Mouse (Mus musculus) layer of hippocampus, postnatal 14 days (tissue): Measurements from ENCODE around the gene Phldb2. TPM values are rescaled to one million over a fixed set of nuclear protein-coding genes. Genes with fewer than 3 reads are reported as not detected.

Experiments
- DNase-seq, 2 experiments: peaks; one replicate each; pipeline ENCODE4 v3.0.0; 2021 to 2022; ENCODE audit warnings: low spot score in 2 of 2, mixed read lengths in 1 of 2
- total RNA-seq, 2 experiments: library from RNA; stranded (reverse); gene quantifications; 2 replicates each; pipeline ENCODE4 v1.2.3; 2021

Gene Phldb2
- total RNA-seq, 2 experiments from 2014 or later = 6.2 to 7.8 TPM

DNA sequence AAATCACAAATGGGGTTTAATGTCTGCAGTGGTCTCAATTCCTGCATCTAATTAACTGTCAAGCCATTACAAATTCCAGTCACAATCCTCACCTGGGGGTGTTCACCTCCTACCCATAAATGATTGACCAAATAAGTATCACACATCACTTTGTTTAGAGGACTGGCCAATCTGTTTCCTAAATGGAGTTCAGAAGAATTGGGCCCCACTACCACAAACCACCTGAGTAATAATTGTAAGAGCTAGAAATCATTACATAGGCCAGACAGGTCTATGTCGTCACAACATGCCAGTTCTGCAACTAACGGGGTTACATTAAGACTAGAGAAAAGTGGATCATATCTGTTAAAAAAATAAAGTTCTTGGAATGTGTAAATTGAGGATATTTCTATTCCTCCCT is 1.4 kb downstream of the Phldb2 start:
- no peak for DNase-seq

DNA sequence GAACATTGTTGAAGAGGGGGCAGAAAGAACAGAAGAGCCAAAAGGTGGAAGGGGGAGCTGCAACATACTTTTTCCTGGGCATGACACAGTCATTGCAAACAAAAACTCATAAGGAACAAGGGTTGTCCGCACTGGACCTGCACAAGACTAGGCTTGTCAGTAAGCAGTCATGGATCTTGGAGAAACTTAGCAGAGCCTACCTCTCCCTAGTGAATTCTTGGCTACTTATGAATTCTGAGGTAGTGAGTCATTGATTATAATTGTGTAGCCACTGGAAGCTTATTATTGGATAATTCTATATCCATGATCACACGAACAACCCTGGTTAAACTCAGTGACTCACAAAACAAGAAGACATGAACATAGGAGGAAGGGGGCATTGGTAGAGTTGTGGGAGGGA is 7.1 kb downstream of the Phldb2 start:
- no peak for DNase-seq

DNA sequence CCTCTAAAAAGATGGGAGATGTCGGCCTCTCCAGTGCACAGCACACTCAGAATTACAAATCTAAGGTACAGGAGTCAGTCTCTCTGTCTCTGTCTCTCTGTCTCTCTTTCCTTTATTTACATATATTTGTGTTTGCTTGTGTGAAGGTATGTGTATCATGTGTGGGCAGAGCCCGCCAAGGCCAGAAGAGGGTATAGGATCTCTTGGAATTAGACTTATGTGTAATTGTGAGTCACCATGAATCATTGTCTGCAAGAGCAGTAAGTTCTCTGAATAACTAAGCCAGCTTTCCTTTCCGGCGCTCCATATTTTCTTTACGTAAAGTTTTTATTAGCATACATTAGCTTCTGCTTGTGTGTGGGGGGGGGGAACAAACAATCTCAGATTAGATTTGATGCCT is 7.7 kb downstream of the Phldb2 start:
- no peak for DNase-seq

DNA sequence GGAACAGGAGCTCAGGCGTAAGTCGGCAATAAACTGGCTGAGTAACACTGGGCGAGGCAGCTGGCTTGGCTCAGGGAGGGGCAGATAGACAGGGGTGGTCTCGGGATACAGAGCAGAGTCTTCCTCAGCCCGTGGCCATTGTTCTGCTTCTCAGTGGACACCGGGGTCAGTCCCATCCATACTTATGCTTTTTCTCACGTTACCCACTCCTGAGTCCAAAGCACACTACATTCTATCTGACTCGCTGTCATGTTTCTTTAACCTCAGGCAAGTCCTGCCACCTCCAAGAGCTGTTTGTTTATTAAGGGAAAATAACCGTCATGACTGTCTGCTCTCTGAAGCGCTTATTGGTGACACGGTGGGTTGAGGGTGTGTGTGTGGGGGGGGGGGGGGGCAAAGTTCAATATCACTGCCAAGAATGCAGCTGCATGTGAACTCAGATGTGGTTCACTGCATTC is 8.2 kb downstream of the Phldb2 start:
- no peak for DNase-seq

DNA sequence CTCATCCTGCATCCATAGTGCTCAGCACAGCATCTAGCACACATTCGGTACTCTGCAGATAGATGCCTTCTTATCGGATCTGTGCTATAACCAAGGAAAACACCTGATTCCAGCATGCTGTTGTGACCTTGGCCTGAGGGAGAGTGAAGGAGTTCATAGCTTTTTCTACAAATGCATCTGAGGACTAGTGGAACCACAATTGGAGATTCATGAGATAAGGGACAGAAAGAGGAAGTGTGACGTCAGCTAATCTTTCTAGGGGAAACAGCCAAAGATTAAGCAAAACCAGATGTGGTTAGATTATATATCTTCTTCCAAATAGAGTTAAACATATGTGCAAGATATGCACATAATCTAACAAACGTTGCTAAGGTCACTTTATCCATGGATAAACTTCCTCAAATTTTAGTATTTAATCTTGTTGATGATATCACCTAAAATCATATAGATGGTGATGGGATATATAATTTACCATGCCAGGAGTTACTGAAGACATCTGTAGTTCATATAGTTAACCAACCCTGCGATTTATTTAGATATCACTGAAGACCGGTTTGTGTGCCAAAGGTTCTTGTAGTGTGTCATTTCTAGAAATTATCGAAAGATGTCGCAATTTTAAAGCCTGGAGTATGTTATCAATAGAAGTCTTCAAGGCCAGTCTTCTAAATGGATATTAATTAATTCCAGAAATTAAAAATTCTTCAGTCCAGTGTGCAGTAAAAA is 11.1 kb downstream of the Phldb2 start:
- DNase-seq = no peak

DNA sequence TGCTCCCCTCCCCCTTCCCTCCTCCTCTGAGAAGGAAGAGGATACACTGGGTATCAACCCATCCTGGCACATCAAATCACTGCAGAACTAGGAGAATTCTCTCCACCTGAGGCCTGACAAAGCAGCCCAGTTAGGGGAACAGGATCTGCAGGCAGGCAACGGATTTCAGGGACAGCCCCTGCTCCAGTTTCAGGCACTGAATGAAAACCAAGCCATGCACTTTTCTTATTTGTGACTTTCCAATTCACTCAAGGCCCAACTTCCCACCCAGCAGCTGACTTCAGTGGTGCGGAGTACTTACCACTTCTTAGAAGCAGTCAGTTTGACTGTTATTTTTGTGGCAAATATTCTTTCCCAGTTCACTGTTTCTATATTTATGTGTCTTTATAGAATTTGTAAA is 12.7 kb downstream of the Phldb2 start:
- DNase-seq = no peak

DNA sequence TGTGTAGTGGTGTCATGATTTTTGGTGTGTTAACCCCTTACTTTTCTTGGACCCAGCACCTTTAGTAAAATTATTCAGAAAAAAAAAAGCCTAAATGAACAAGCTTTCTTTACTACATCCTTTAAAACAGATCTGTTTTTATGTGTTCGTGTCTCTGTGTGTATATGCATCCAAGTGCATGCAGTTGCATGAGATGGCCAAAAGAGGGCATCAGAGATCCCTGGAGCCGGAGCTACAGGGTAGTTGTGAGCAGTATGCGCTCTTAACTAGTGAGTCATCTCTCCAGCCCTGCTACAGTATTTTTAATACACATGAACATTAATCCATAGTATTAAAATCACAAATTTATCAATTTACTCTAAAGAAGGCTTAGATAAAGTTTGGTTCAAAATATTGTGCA is 14.0 kb downstream of the Phldb2 start:
- no peak for DNase-seq

DNA sequence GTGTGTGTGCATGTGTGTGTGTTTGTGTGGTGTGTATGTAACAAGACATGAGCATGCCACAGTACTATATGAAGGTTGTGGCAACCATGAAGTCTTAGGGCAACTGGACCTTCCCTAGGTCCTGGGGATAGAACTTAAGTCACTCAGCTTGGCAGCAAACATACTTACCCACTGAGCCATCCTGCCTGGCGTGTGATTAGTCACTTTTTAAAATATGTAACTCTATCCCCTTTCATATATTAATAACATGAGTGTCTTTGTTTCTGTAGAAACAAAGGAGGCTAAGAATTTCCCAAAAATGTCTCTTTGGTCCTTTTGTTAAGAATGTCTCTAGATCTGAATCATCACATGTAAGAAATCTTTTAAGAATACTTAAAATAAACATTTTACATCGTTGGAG is 16.0 kb downstream of the Phldb2 start:
- no peak for DNase-seq

DNA sequence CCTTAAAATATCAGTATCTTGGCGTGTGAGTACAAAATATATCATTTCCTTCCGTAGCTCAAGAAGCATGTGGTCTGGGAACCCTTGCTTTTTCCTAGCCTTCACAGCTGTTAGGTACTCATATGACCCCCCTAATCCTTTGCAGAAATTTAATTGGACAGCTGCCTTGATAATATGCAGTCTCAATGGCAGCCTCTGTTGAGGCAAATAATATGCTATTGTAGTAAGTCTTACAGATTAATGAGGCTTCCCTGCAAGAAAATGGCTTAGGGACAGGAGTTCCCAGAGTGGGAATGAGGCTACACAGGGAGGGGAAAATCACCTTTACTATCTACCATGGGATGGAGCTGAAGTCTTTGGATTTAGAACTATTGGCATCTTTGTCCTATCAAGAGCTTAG is 16.9 kb downstream of the Phldb2 start:
- no peak for DNase-seq

DNA sequence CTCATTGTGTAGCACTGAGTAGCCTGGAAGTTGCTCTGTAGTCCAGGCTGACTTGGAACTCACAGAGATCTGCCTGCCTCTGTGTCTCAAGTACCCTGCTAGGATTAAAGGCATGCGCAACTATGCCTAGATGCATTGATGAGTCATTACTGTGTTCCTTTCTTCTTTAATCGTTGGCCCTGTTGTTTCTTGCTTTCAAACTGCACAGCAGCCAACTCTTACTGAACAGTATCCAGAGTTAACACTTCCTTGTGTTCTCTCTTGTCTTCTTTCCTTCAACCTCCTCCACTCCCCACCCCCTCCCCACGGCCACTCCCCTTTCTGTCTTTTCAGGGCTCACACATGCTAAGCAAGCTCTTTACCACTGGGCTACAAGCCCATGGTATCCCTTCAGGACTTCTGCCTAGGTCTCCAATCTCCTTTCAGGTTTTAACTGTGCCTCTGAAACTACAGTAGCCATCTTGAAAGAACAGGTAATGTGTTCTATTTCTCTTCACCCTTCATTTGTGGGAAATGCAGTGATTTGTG is 17.4 kb downstream of the Phldb2 start:
- DNase-seq = no peak

DNA sequence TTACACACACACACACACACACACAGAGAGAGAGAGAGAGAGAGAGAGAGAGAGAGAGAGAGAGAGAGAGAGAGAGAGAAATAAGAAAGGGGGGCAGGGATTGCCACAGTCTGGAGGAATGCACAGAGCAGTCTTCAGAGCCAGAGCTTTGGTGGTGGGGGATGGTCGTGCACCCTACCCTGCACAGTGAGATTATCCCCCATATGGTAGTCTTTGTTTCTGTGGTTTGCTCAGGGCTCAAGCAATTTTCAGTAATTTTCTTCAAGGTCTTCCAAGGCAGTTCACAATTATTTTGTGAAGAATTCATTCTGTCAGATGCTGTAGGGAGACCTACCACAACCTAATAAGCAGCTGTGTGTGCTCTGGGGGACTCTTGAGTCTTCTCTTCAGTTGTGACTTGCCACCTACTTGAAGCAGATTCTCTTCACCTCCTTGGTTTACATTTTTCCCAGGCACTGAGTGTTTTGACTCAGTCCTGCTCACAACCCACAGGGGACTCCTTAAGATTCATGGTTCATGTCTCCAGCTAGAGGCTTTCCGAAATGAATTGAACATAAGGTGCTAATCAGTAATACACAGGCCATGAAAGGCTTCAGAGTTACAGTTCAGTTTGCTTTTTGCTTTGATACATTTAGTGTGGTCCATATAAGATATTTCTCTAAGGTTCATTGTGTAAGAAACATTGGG is 18.5 kb downstream of the Phldb2 start:
- no peak for DNase-seq

DNA sequence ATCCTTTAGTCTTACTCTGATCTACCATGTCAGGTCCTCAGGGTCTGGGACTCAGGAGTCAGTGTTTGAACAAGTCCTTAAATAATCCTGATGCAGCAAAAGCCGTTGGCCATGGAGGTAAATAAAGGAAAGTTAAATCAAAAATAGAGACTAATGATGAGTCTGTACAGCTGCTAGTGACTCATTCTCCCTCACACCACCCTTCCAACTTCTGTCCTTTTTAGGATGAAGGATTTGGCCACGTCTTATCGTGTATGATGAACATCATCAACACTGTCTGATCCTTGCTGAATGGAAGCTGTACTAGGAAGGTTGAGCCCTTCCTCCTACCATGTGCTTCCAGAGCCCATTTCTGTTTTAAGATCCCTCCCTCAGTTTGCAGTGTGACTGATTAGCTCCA is 23.1 kb downstream of the Phldb2 start:
- no peak for DNase-seq

DNA sequence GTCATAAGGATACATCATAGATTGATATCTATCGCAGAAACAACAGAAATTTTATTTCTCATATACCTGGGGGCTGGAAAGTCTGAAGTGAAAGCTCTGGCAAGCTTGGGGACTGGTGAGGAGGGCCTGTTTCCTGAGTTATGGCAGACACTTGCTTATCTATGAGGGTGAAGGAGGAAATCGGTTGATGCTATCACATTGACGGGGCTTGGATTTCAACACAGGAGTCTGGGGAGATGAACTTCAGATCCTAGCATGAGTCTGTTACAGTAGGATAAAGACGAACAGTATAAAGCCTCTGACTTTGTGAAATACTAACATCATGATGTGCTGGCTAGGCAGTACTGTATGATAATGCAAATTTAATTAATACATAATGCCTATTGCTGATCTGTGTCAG is 25.3 kb downstream of the Phldb2 start:
- no peak for DNase-seq

DNA sequence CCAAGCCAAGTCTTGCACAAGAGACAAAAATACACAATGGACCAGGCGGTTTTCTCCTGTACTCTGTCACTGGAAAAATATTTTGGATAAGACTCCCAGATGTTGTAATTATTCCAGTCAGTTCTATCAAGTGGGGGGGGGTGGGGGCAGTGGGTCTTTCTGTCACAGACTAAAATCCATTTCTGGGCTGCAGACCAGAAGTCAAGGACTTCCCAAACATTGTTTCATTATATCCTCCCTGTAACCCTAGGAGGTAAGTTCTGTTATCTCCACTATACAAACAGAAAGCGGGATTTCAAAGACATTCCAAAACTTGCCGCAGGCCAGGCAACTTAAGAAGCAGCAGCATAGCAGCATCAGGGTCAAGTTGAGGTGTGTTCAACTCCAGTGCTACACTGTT is 25.8 kb downstream of the Phldb2 start:
- DNase-seq = no peak

DNA sequence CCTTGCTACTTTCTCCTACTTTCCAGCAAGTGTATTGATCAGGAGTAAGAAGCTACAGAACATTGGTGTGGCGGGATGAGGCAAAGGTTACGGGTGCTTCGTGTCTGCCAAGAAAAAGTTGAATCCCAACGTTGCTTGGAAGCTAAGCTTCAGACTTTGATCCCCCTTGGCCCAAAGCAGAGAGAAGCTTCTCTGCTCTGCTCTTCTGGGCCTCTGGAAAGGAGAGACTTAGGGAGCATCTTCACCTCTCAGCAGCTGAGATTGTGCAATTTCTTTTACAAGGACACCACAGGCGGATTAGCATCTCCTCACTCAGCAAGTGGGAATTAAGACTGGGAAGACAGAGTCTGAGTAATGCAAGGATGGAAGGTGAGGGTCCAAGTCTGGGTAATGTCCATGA is 26.5 kb downstream of the Phldb2 start:
- no peak for DNase-seq

DNA sequence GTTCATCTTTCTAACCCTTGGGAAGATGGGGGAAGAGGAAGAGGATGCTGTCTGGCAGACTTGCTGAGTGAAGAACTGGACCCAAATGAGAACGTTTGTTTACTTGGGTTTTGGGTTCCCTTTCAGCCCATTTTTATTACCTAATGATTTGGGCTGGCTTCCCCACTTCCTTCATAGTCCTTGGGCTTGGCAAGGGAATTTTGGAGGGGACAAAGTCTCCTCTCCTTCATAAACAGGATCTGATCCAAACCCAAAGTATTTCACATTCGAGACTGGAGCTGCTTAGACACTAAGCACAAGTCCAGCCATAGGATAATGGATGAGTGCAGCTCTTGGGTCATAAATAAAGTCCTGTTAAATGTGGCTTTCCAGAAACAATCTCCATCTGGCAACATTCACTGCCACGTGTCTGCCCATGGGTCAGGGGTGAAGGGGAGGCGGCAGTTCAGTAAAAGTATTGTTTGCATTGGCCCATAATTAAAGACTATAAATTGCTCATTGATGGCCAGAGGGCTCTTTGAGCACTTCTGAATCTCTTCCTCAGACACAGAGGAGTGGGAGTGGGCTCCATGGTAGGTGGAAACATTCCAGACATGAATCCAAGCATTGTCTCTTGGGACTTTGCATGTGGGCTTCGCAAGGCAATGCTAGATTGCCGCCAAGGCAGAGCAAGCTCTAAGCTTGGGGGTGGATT is 29.5 kb downstream of the Phldb2 start:
- DNase-seq = no peak

DNA sequence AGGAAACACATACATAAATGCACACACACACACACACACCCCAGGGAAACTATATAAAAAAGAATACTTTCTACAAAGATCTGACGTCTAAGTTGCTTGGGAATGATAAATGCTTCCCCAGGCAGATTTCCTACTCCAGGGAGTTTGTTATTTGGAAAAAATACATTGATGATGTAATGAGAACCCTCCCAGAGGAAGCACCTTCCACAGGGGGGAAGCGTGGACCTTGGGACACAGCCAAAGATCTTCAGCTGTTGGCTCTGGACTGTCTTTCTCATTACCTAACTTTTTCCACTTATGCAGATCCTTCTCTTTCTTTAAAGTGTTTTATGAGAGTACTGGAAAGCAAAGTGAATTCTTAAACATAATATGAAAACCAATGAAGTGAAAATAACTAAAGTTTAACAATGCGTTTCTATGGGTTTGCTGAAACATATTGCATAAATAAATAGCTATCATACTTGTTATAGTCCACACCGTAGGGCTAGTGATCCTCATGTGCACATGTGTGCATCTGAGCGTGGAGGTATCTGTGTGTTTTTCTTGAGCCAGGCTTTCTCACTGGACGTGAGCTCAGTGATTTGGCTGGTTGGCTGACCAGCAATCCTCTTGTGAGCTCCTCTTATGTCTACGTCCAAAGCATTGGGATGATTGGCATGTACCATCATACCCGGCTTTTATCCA is 30.7 kb downstream of the Phldb2 start:
- DNase-seq = no peak

DNA sequence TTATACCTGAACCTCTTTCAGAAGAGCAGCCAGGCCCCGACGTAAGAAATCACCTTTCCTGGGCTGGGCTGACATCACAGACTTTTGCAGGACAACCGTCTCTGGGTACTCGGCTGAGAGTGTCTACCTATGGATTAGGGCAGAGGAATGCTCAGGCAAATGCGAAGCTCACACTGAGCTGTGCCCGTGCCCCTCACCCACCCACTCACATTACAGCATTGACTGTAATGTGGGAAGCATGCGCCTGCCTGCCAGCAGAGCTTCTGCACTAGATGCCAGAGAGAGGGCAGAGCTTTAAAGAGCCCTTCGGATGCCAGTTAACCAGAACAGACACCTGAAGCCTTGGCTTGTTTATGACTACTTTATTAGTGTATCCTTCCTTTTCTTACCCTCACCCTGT is 33.8 kb downstream of the Phldb2 start:
- peak; percentile 21 to 24 for DNase-seq

DNA sequence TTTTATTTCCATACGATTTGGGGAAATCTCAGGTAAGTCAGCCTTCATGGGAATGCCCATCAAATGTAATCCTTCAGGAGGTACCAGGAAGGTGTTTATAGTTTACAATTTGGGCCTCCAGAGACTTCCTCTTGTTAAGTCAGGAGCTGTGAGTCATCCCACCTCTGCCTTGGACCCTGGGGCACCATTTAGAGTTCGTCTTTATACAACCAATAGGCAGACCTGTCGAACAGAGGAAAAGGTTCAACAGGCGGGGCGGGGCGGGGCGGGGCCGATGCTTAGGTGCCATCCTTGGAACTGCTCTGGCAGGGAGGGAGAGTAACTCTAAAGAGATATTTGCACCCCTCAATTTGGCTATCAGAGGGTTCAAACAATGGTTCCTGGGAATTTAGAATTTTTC is 49.8 kb downstream of the Phldb2 start:
- no peak for DNase-seq

DNA sequence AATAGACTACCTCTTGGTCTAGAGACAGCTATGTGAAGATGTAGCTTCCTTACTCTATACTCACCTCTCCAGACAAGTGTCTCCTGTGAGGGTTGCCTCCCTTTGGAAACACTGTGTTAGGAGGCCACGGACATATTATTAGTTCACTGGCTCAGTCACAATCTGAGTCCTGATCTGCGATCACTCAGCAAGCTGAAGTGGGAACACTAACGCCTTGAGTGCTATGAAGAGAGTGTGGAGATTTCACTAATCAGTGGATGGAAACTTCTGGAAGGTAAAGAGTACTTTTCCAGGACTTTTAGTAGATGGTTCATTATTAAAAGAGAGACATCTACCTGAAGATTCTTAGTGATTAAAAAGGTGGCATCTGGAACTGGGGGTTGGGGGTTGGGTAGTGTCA is 54.9 kb downstream of the Phldb2 start:
- no peak for DNase-seq

DNA sequence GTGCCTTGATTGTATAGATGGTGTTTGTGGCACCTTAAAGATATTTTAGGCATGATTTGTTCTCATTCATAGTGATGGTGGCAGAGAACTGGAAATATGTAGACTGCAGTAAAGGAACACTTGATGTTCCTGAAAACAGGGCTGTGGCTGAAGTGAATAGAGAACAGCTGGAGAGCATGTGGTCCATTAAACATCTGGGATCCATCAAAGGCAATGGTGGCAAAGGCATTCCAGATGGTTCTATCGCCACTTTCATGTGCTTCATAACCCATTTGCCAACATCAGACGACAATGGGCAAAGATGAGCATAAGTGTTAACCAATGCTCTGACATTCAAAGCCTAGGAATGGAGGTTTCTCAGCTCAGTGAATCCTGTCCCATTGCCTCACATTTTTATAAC is 56.8 kb downstream of the Phldb2 start:
- no peak for DNase-seq

DNA sequence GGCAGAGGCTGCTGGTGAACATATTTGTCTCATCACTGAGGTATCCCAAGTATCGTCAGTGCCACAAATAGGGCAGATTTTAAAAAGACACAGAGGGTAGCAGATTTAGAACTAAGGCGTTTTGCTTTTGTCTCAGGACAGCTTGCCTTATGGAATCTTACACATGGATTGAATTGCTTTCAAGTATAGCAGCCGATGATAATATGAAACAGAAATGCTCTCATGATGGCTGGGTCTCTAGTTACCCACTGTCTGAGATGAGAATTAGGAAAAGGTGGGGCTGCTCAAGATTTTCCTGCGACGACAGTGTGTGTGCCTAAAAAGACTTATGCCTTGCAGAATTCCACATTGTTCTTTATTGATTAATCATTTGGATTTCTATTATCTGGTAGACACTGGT is 58.4 kb downstream of the Phldb2 start:
- DNase-seq = no peak
